22 mouse cellular contexts compared by ENCODE assay signal in genomic region chr5:111699711-111700303, GRCm38 (mm10). TPM values are rescaled to one million over a fixed set of nuclear protein-coding genes. Genes with fewer than 3 reads are reported as not detected.
A peak's percentile ranks its signal among the peaks of the same experiment; 100 is the strongest.
DNase-seq lines count a peak whose midpoint lies in the region; ATAC-seq and TF ChIP-seq lines count a peak whose summit lies in the region.
"Had no signal": no experiment of that assay in that cellular context is flagged by ENCODE, and none has a peak within 500 bp of the region (broad histone marks: within the 10 kb centered on the region; RNA-seq: fewer than 3 reads in every experiment).

No protein-coding gene starts in this region.

- 76% methylated on average over 23 of the region's 23 CpGs for WGBS in midbrain, embryonic 10.5 days
- 36% methylated on average over 23 of the region's 23 CpGs for WGBS in midbrain, postnatal 0 days
- 24% methylated on average over 23 of the region's 23 CpGs for WGBS in forebrain, postnatal 0 days
- WGBS in midbrain, embryonic 13.5 days, result 30% methylated on average over 23 of the region's 23 CpGs

- peaks cover 32% of the 10 kb centered on the region for H3K27me3 ChIP-seq in midbrain, embryonic 10.5 days (ENCODE audit: low read depth, poor library complexity, severe bottlenecking)
- no peaks in the 10 kb centered on the region for H3K27me3 ChIP-seq in midbrain, postnatal 0 days (ENCODE audit: insufficient read depth, low read length)
- H3K27me3 ChIP-seq in forebrain, postnatal 0 days (ENCODE audit: insufficient read depth, low read length), result no peaks in the 10 kb centered on the region
- H3K27me3 ChIP-seq in midbrain, embryonic 13.5 days, result peaks cover 2% of the 10 kb centered on the region; the same call in 1 of the 2 replicates

- H3K36me3 ChIP-seq in midbrain, embryonic 10.5 days, result no peaks in the 10 kb centered on the region
- no peaks in the 10 kb centered on the region for H3K36me3 ChIP-seq in midbrain, postnatal 0 days (ENCODE audit: insufficient read depth, low read length)
- no peaks in the 10 kb centered on the region for H3K36me3 ChIP-seq in forebrain, postnatal 0 days (ENCODE audit: insufficient read depth)
- H3K36me3 ChIP-seq in midbrain, embryonic 13.5 days, result no peaks in the 10 kb centered on the region
- H3K36me3 ChIP-seq: liver, embryonic 13.5 days had no signal

- no peaks in the 10 kb centered on the region for H3K9me3 ChIP-seq in midbrain, embryonic 10.5 days (replicated peaks)
- no peaks in the 10 kb centered on the region for H3K9me3 ChIP-seq in midbrain, postnatal 0 days (ENCODE audit: low read length)
- H3K9me3 ChIP-seq in forebrain, postnatal 0 days (ENCODE audit: low read length), result no peaks in the 10 kb centered on the region
- no peaks in the 10 kb centered on the region for H3K9me3 ChIP-seq in midbrain, embryonic 13.5 days
- H3K9me3 ChIP-seq: liver, embryonic 13.5 days; megakaryocyte, embryonic 14.5 days had no signal

- peak overlapping the region; percentile 47; the same call in 1 of the 2 replicates for H3K27ac ChIP-seq in midbrain, embryonic 10.5 days (replicated peaks)
- H3K27ac ChIP-seq in midbrain, postnatal 0 days (ENCODE audit: low read depth, low read length), result no peak overlapping the region
- H3K27ac ChIP-seq in forebrain, postnatal 0 days (ENCODE audit: low read depth, low read length), result no peak overlapping the region
- peak overlapping the region; percentile 49; the same call in 1 of the 2 replicates for H3K27ac ChIP-seq in midbrain, embryonic 13.5 days
- H3K27ac ChIP-seq: heart, adult 2 months; liver, embryonic 13.5 days had no signal

- H3K4me1 ChIP-seq in midbrain, embryonic 10.5 days, result peaks cover 50% of the 10 kb centered on the region
- peaks cover 12% of the 10 kb centered on the region for H3K4me1 ChIP-seq in midbrain, postnatal 0 days (ENCODE audit: insufficient read depth, low read length)
- H3K4me1 ChIP-seq in forebrain, postnatal 0 days (ENCODE audit: insufficient read depth), result peaks cover 31% of the 10 kb centered on the region
- H3K4me1 ChIP-seq in midbrain, embryonic 13.5 days (replicated peaks), result peaks cover 48% of the 10 kb centered on the region
- H3K4me1 ChIP-seq: liver, embryonic 13.5 days had no signal

- H3K4me3 ChIP-seq in midbrain, embryonic 10.5 days, result no peak overlapping the region
- no peak overlapping the region for H3K4me3 ChIP-seq in midbrain, postnatal 0 days (ENCODE audit: low read depth, low read length)
- H3K4me3 ChIP-seq in forebrain, postnatal 0 days (ENCODE audit: low read depth, low read length), result no peak overlapping the region
- no peak overlapping the region for H3K4me3 ChIP-seq in midbrain, embryonic 13.5 days (replicated peaks)
- H3K4me3 ChIP-seq: heart, adult 2 months; liver, embryonic 13.5 days; megakaryocyte, embryonic 14.5 days had no signal

- no peak overlapping the region for H3K4me2 ChIP-seq in midbrain, postnatal 0 days (ENCODE audit: low read depth, low read length, poor library complexity, severe bottlenecking)
- H3K4me2 ChIP-seq in forebrain, postnatal 0 days (ENCODE audit: low read depth), result no peak overlapping the region
- H3K4me2 ChIP-seq in midbrain, embryonic 13.5 days (replicated peaks), result no peak overlapping the region
- H3K4me2 ChIP-seq: liver, embryonic 13.5 days had no signal

- no peak for TF ChIP-seq CTCF in midbrain, postnatal 0 days (IDR thresholded peaks at IDR 0.05)
- no peak for TF ChIP-seq CTCF in forebrain, postnatal 0 days (IDR thresholded peaks at IDR 0.05; ENCODE audit: low read depth)

- H3K9ac ChIP-seq in midbrain, postnatal 0 days (replicated peaks; ENCODE audit: low read length, poor library complexity, severe bottlenecking), result no peak overlapping the region
- H3K9ac ChIP-seq in forebrain, postnatal 0 days, result no peak overlapping the region
- H3K9ac ChIP-seq in midbrain, embryonic 13.5 days (replicated peaks), result no peak overlapping the region
- H3K9ac ChIP-seq: liver, embryonic 13.5 days had no signal

- no peak for DNase-seq in midbrain, embryonic 10.5 days (ENCODE audit: low spot score)
- DNase-seq in midbrain, postnatal 0 days (ENCODE audit: low spot score), result no peak
- DNase-seq in forebrain, postnatal 0 days, result peak; percentile 54
- DNase-seq in right cerebral cortex, postnatal 25 days, result no peak
- DNase-seq in thymus, adult 18-20 months, result no peak
- DNase-seq in cerebellum, adult 18-20 months, result no peak
- DNase-seq: adrenal gland, adult 2 months; cerebellum, adult 11-12 months; heart, adult 2 months; layer of hippocampus, postnatal 36 days; left cerebral cortex, postnatal 4 days; liver, embryonic 13.5 days had no signal

- ATAC-seq in midbrain, postnatal 0 days (ENCODE audit: low FRiP score), result no peak
- ATAC-seq in forebrain, postnatal 0 days, result no peak; the same call in 1 of the 2 replicates
- peak; percentile 64 for ATAC-seq in midbrain, embryonic 13.5 days

RNA-seq across cellular contexts. Expression of gene Gm26897, which starts 33.9 kb away (rescaled TPM):
- not detected in 2 replicates for polyA plus RNA-seq in midbrain, embryonic 10.5 days (2016; fragmentation: Nextera tagmentation; extraction: Ambion mirVana)
- total RNA-seq in midbrain, postnatal 0 days (2014; rRNA removed), result not detected in 2 replicates
- not detected in 2 replicates for polyA plus RNA-seq in midbrain, postnatal 0 days (2015; fragmentation: Nextera tagmentation; extraction: Ambion mirVana)
- not detected in 2 replicates for total RNA-seq in forebrain, postnatal 0 days (2014; rRNA removed)
- not detected in 2 replicates for polyA plus RNA-seq in forebrain, postnatal 0 days (2015; fragmentation: Nextera tagmentation; extraction: Ambion mirVana)
- polyA plus RNA-seq in midbrain, embryonic 13.5 days (2015; fragmentation: Nextera tagmentation; extraction: Ambion mirVana), result not detected in 2 replicates
- total RNA-seq: adrenal gland, adult 2 months; common myeloid progenitor, adult 5-6 weeks; ES-E14; gastrocnemius, adult 8-10 months; heart, adult 2 months; layer of hippocampus, postnatal 36 days; left cerebral cortex, postnatal 4 days had no signal
- polyA plus RNA-seq: adrenal gland, adult 2 months; heart, adult 2 months; heart, embryonic 16.5 days; kidney, embryonic 14.5 days; large intestine, adult 2 months; liver, embryonic 13.5 days; lung, embryonic 16.5 days; testis, adult 2 months had no signal

Comparison
In these comparisons a context has a peak if more than half of its experiments do, and no peak if none do; other contexts are left out.
1. H3K27ac ChIP-seq: peak in midbrain, embryonic 10.5 days (single experiment) and midbrain, embryonic 13.5 days (single experiment); none in midbrain, postnatal 0 days (single experiment) and forebrain, postnatal 0 days (single experiment).